Mouse (Mus musculus) embryonic fibroblast, embryonic 13.5 days (primary cell): ENCODE measurements around the gene Clca3b.

Experiments
- CTCF ChIP-seq: IDR thresholded peaks from 2 replicates; pipeline ENCODE4 v1.5.1; 2011; ENCODE audit warnings: mild to moderate bottlenecking, control low read depth, low read length, moderate library complexity, borderline replicate concordance; ENCODE audit not compliant: insufficient read depth
- POLR2A ChIP-seq: IDR thresholded peaks from 2 replicates; pipeline ENCODE4 v1.6.1; 2011; ENCODE audit warnings: low read depth, mild to moderate bottlenecking, control low read depth, low read length, moderate library complexity

GRCm38 (mm10) chr3:144811821-144812220, 37.3 kb downstream of the Clca3b start:
- TF ChIP-seq CTCF = 0 out of 2 replicates have a peak, but pooled peaks have one; percentile 2
- TF ChIP-seq POLR2A = no peak
